Mouse (Mus musculus): Measurements from ENCODE around the gene Tubb2b. TPM values are rescaled to one million over a fixed set of nuclear protein-coding genes. Genes with fewer than 3 reads are reported as not detected.

The Tubb2b gene
- polyA plus RNA-seq, 1 experiment from 2014 or later: 1.0 TPM

Other genes starting within 250 kb of the Tubb2b start
- gene Serpinb6c, start 224.8 kb downstream of the Tubb2b start, polyA plus RNA-seq (2015; fragmentation: Nextera tagmentation; extraction: Ambion mirVana): not detected in 2 replicates
- 26.1 and 28.2 TPM in 2 replicates for gene Nqo2, start 165.8 kb downstream of the Tubb2b start, polyA plus RNA-seq (2015; fragmentation: Nextera tagmentation; extraction: Ambion mirVana)
- gene Ripk1, start 128.1 kb downstream of the Tubb2b start, polyA plus RNA-seq (2015; fragmentation: Nextera tagmentation; extraction: Ambion mirVana): 10.3 and 10.5 TPM in 2 replicates
- gene Serpinb6a, start 127.7 kb downstream of the Tubb2b start, polyA plus RNA-seq (2015; fragmentation: Nextera tagmentation; extraction: Ambion mirVana): 15.9 and 17.2 TPM in 2 replicates
- 57.9 and 62.6 TPM in 2 replicates for gene Bphl, start 92.9 kb downstream of the Tubb2b start, polyA plus RNA-seq (2015; fragmentation: Nextera tagmentation; extraction: Ambion mirVana)
- gene Tubb2a, start 52.5 kb downstream of the Tubb2b start, polyA plus RNA-seq (2015; fragmentation: Nextera tagmentation; extraction: Ambion mirVana): 66.2 and 68.2 TPM in 2 replicates
- gene Psmg4, start 32.5 kb upstream of the Tubb2b start, polyA plus RNA-seq (2015; fragmentation: Nextera tagmentation; extraction: Ambion mirVana): 27.1 and 27.4 TPM in 2 replicates
- gene Slc22a23, start 214.7 kb upstream of the Tubb2b start, polyA plus RNA-seq (2015; fragmentation: Nextera tagmentation; extraction: Ambion mirVana): 6.7 and 8.2 TPM in 2 replicates

Data from liver, embryonic 16.5 days (tissue).